Comparison of ENCODE assay signal across 8 mouse cellular contexts in genomic region chr8:3492901-3493844, GRCm38 (mm10). TPM values are rescaled to one million over a fixed set of nuclear protein-coding genes. Genes with fewer than 3 reads are reported as not detected.
DNase-seq lines count a peak whose midpoint lies in the region; ATAC-seq and TF ChIP-seq lines count a peak whose summit lies in the region.

TSS of gene Zfp358 (plus strand) at chr8:3493138.

- H3K4me2 ChIP-seq in intestine, embryonic 14.5 days (ENCODE audit: low read length): peak within 1 kb of the TSS; percentile 81

- peak within 1 kb of the TSS; percentile 88 for H3K27ac ChIP-seq in cortical plate, adult 2 months (ENCODE audit: insufficient read depth, low read length)
- peak within 1 kb of the TSS; percentile 84 for H3K27ac ChIP-seq in intestine, embryonic 14.5 days (ENCODE audit: low read depth)
- peak within 1 kb of the TSS; percentile 99 for H3K27ac ChIP-seq in midbrain, embryonic 10.5 days (replicated peaks)

- H3K4me1 ChIP-seq in cortical plate, adult 2 months (ENCODE audit: control insufficient read depth, insufficient read depth, low read length): peaks cover 2% of the 10 kb centered on the region; the same call in 1 of the 2 replicates
- H3K4me1 ChIP-seq in intestine, embryonic 14.5 days (replicated peaks; ENCODE audit: control insufficient read depth, insufficient read depth, low read length): peaks cover 9% of the 10 kb centered on the region
- peaks cover 25% of the 10 kb centered on the region for H3K4me1 ChIP-seq in midbrain, embryonic 10.5 days

- ATAC-seq in intestine, embryonic 14.5 days (replicated peaks; ENCODE audit: low FRiP score, low TSS enrichment, low read depth): peak; percentile 88
- no peak for ATAC-seq in erythroid progenitor cell, adult 5-6 weeks (replicated peaks; ENCODE audit: low FRiP score, poor library complexity, severe bottlenecking)

- no peak for TF ChIP-seq CTCF in cortical plate, adult 2 months (IDR thresholded peaks at IDR 0.05; ENCODE audit: extremely low read depth, insufficient read depth, low read length)

- 0 out of 2 replicates have a peak, but pooled peaks have one; percentile 13 for TF ChIP-seq POLR2A in cortical plate, adult 2 months (IDR thresholded peaks at IDR 0.05; ENCODE audit: extremely low read depth, insufficient read depth, low read length)

- WGBS in intestine, embryonic 14.5 days: under 1% methylated on average over 52 of the region's 64 CpGs
- 1% methylated on average over 64 of the region's 64 CpGs for WGBS in midbrain, embryonic 10.5 days

- intact Hi-C loops in gastrocnemius, postnatal 36 days (cut with DNase I): no loop called here
- intact Hi-C loops in left cerebral cortex, postnatal 4 days (cut with DNase I): no loop called here

- peaks cover 10% of the 10 kb centered on the region for H3K9me3 ChIP-seq in intestine, embryonic 14.5 days (ENCODE audit: control insufficient read depth, low read length)
- H3K9me3 ChIP-seq in midbrain, embryonic 10.5 days (replicated peaks): peaks cover 23% of the 10 kb centered on the region

- DNase-seq in adrenal gland, adult (ENCODE audit: inconsistent age in 2 of 2, low spot score in 1 of 2): peak; percentile 82 to 89
- DNase-seq in gastrocnemius, postnatal 36 days: peak; percentile 55 to 61
- DNase-seq in intestine, embryonic 14.5 days (ENCODE audit: low spot score): peak; percentile 90
- DNase-seq in left cerebral cortex, postnatal 4 days: peak; percentile 89
- DNase-seq in midbrain, embryonic 10.5 days (ENCODE audit: low spot score): peak; percentile 91
- DNase-seq in right cerebral cortex, postnatal 36 days (ENCODE audit: low spot score in 2 of 2): peak; percentile 51

- peak within 1 kb of the TSS; percentile 99 for H3K9ac ChIP-seq in intestine, embryonic 14.5 days (ENCODE audit: low read length)

- peak within 1 kb of the TSS; percentile 80 for H3K4me3 ChIP-seq in cortical plate, adult 2 months (ENCODE audit: insufficient read depth, low read length)
- peak within 1 kb of the TSS; percentile 92 for H3K4me3 ChIP-seq in intestine, embryonic 14.5 days (ENCODE audit: low read depth, low read length)
- peak within 1 kb of the TSS; percentile 90 for H3K4me3 ChIP-seq in midbrain, embryonic 10.5 days

- H3K27me3 ChIP-seq in intestine, embryonic 14.5 days (replicated peaks; ENCODE audit: control insufficient read depth, insufficient read depth, low read length): no peaks in the 10 kb centered on the region
- no peaks in the 10 kb centered on the region for H3K27me3 ChIP-seq in midbrain, embryonic 10.5 days (ENCODE audit: low read depth, poor library complexity, severe bottlenecking)

- H3K36me3 ChIP-seq in intestine, embryonic 14.5 days (ENCODE audit: control insufficient read depth, insufficient read depth, low read length): peaks cover 25% of the 10 kb centered on the region
- H3K36me3 ChIP-seq in midbrain, embryonic 10.5 days: peaks cover 42% of the 10 kb centered on the region

RNA-seq across cellular contexts. Expression of gene Zfp358, which starts in this region (rescaled TPM):
- 52.5 and 55.0 TPM in 2 replicates for polyA plus RNA-seq in cortical plate, adult 2 months (2012; rRNA removed)
- 10 to 100 TPM; 28.8 to 29.1 TPM for total RNA-seq in gastrocnemius, postnatal 36 days (2021)
- 20.6 and 22.7 TPM in 2 replicates for polyA plus RNA-seq in intestine, embryonic 14.5 days (2014; fragmentation: Nextera tagmentation; extraction: Ambion mirVana)
- total RNA-seq in left cerebral cortex, postnatal 4 days (2021): 10 to 100 TPM; 43.3 TPM
- 69.4 and 80.0 TPM in 2 replicates for polyA plus RNA-seq in midbrain, embryonic 10.5 days (2016; fragmentation: Nextera tagmentation; extraction: Ambion mirVana)
- total RNA-seq in erythroid progenitor cell, adult 5-6 weeks (2015; ENCODE audit: low replicate concordance): 2.9 TPM in 1 of 2 replicates, not detected in the other
- total RNA-seq in erythroid progenitor cell, adult 5-6 weeks (2017; ENCODE audit: low replicate concordance): 2.0 TPM in 1 of 2 replicates, not detected in the other

Comparison
In these comparisons a context has a peak if more than half of its experiments do, and no peak if none do; other contexts are left out.
1. RNA of gene Zfp358 (total RNA-seq): 43.3 TPM in left cerebral cortex, postnatal 4 days and 28.8 to 29.1 TPM in gastrocnemius, postnatal 36 days; 2.0 to 2.9 TPM in erythroid progenitor cell, adult 5-6 weeks; every median in the first group is over 4 times any median in the second.
2. Peak in every context shown above with its lines, with median percentiles within 50 percentile points of each other: DNase-seq, H3K27ac ChIP-seq and H3K4me3 ChIP-seq.